Mouse (Mus musculus) cerebellum, adult 2 months (tissue): ENCODE measurements around the gene Cdc27.

Experiments used
- CTCF ChIP-seq: fragments of 200-500 bp; IDR thresholded peaks from 2 replicates; pipeline ENCODE4 v1.5.1; 2011; ENCODE audit warnings: low read depth, mild to moderate bottlenecking, control low read depth, low read length, moderate library complexity, borderline replicate concordance; ENCODE audit not compliant: insufficient read depth
- POLR2A ChIP-seq: fragments of 200-500 bp; IDR thresholded peaks from 2 replicates; pipeline ENCODE4 v1.6.1; 2011; ENCODE audit warnings: low read length, control low read depth, borderline replicate concordance; ENCODE audit not compliant: insufficient read depth

GRCm38 (mm10) chr11:104590148-104590547 lies 39.7 kb upstream of the Cdc27 start:
- TF ChIP-seq CTCF (peak; percentile 95), POLR2A (no peak)
